Mouse (Mus musculus) gastrocnemius, adult 8-10 months (tissue): Measurements from ENCODE around the gene Hes1. TPM values are rescaled to one million over a fixed set of nuclear protein-coding genes. Genes with fewer than 3 reads are reported as not detected.
A peak's percentile ranks its signal among the peaks of the same experiment; 100 is the strongest.

Source experiments
- DNase-seq, 2 experiments: peaks; one replicate each; pipeline ENCODE4 v3.0.0; 2022; ENCODE audit warnings: low spot score in 2 of 2
- total RNA-seq, 4 experiments: library from RNA; stranded (reverse); gene quantifications; 2 replicates each; pipeline ENCODE4 v1.2.4; 2022

The Hes1 gene
- total RNA-seq, 4 experiments from 2014 or later: 8.9 to 13.4 (median 9.9) TPM

DNA sequence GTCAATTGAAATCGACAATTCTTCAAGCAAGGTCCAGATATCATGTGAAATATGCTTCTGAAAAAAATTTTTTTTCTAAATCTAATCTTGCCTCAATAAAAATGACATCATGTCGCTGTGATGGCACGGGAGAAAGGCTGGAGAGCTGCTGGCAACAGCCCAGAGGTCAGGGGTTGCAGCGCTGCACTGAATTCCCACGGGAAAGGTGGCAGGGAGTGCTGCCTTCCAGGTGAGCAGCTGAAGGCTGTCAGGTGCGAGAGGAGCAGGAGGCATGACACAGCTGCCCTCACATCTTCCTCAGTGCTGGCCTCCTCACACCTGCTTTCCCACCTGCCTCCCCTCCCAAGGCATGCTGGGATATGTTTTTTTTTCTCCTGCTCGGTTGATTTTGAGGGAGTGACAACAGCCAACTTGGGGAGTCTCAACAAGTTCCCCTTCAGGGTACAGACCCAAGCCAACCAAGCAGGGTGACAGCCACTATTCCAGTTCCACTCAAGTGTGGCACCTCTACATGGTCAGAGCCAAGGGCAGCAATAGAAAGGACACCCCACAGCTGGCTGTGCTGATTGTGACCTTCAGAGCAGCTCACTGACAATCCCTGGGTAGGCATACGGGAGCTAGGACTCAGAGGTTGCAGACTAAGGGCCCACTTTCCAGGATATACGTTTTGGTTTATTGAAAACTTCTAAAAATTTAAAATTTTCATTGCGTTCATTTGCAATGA, 13.3 kb upstream of the Hes1 start:
- no peak for DNase-seq

DNA sequence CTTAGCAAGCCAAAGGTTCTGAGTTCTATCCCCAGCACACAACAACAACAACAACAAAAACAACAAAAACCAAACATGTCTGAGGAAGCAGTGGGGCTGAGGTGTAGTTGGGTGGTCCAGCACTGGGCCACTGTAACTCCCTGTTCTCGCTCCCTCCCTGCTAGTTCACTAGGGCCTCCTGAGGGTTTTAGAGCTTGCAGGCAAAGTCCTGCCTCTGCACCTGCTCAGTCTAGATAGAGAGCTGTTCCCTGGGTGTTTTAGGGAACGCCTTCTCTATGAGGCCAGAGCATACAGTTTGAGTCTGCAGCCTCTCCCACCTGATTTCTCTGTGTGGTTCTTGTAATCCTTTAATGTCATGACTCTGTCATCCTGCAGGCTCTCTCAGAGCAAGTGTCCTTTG, 11.9 kb upstream of the Hes1 start:
- no peak for DNase-seq

DNA sequence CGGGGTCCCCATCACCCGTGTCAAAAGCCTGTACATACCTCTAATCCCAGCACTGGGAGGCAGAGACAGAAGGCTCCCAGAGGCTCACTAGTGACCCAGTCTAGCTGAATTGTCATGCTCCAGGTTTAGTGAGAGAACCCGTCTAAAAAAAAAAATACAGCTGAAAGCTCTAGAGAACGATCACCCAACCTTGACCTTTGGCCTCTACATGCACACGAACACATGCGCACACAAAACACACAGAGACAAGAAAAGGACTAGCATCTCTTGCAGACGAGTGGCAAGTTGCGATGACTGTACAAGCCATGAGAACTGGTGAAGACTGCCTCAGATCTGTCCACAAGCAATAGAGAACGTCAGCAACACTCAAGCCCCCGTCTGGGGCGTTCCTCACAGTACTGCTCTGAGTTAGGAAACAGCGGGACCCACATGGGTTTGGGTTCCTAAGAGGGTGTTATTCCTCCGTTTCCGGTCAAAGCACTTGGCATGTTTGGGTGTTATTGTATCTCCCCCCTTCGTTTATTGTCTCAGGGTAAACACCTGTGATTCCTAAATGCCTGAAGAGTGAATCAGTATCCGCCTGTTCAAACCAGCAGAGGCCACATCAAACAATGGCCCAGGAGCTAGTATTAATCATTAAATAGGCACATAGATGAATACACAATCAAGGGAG, 11.2 kb upstream of the Hes1 start:
- no peak for DNase-seq

DNA sequence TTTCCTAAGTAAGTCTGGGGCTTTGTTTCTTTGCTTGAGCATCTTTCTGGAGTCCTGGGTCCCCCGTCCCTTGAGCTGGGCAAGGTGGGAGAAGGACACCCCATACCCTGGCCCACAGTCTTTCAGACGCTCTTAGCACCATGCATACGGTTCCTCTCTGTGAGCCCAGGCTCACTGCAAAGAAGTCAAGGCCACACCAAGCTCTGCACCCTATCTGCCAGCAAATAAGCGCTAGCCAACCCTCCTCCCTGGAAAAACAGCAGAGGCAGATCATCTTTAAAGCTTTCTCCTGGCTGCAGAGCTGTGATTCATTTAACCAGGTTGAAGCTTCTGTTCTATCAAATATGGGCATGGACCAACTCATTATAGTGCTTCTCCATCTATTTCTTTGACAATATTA, 9.6 kb upstream of the Hes1 start:
- DNase-seq: no peak

DNA sequence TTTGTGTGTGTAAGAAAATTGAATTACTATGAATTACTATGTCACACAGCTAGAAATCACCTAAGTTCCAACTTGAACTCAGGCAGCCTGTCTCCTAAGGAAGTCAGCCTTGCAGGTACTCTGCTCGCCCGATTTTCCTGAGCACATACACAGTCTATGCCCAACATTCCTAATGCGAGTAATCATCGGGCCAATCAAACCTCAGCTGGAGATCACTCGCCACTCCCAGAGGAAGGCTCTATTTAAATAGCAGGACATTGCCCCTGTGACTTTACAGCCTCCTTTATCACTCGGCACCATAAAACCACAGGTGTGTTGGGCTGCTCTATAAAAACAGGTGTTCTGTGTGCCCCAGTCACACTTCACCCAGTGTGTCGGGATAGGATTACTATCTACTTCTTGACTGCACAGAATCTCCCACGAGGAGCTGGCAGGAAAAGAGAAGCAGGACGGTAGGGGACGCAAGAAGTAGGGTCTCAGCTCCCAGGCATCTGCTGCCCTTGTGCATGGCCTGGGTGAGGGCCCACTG, 8.8 kb upstream of the Hes1 start:
- DNase-seq: no peak

DNA sequence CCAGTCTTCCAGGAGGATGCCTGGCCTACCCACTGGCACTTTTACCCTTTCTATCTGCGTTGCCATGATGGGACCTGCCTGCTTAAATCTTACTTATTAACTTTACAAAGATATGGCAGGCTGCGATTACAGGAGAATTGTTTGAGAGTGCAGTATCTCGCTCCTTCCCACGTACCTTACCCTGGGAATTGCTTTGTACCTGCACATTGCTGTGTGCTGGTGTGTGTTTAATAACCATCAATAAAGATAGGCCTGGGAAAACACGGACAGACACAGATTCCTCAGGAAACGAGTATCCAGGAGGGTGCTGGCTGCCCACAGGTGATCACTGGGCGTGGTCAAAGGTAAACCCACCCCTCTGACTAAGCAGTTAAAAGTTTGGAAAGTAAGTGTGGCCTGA, 8.3 kb upstream of the Hes1 start:
- DNase-seq: no peak

DNA sequence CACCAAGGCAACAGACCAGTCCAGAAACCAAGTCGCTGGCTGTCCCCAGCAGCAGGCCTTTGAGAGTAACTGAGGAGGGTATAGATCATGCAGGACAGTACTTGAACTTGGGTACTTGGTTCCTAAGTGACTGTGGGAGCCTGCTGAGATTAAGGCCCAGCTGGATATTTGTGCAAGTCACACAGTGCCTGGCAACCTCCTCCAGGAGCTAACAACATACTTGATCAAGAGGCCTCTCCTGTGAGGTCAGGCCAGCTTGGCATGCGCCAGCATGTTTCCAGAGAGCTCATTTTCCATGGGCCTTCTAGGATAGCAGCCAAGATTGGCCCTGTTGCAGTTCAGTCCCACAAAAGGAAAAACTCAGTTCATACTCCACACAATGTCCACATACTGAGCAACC, 7.3 kb upstream of the Hes1 start:
- DNase-seq: peak in 1 of 2 experiments; percentile 48

DNA sequence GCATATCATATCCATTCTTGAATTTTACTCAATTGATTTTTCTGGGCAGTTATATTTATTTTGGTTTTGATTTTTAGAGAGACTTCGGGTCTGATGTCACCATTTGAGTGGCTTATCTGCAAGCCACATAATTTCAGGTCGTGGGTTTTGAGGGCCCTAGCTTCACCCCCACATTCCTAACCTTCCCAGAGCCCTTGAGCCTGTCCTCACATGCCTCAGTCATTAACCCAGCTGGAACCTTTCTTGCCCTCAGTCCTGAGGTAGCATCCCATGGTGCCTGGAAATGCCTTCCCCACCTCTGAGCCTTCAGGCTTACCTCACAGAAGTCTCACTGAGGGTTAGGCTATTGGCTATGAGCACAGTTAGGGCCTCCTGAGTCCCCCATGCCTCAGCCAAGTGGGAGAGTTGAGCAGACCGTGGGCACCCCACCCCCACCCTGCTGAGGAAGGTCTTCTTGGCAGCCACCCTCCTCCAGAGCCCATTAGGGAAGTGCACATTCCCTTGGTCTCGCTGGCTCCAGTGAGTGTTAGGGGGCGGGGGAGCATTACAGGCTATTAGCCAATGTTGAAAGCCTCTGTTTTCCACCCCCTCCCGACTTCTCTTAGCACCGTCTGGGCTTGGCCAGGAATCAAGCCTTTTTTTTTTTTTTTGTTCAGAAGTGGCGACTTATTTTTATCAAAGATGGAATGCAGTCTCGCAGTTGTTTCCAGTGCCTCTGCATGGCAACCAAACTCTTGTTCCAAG, 5.0 kb upstream of the Hes1 start:
- no peak for DNase-seq

DNA sequence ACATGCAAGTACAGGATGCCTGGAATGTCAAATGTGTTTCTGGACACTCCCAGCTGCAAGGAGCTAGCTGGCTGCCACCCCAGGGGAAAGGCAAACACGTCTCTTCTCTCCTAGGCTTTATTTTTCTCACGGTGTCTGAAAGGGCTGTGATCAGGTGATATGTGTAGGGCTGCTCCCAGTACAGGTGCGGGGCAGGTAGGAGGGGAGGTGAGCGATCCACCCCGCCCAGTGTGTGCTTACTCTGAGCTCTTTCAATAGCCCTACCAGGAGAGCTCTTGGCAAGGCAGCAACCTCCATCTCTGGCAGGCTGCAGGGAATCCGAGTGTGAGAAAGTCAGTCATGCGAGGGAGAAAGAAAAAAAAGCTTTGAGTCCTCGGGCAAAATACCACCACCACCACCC, 3.8 kb upstream of the Hes1 start:
- DNase-seq: no peak

DNA sequence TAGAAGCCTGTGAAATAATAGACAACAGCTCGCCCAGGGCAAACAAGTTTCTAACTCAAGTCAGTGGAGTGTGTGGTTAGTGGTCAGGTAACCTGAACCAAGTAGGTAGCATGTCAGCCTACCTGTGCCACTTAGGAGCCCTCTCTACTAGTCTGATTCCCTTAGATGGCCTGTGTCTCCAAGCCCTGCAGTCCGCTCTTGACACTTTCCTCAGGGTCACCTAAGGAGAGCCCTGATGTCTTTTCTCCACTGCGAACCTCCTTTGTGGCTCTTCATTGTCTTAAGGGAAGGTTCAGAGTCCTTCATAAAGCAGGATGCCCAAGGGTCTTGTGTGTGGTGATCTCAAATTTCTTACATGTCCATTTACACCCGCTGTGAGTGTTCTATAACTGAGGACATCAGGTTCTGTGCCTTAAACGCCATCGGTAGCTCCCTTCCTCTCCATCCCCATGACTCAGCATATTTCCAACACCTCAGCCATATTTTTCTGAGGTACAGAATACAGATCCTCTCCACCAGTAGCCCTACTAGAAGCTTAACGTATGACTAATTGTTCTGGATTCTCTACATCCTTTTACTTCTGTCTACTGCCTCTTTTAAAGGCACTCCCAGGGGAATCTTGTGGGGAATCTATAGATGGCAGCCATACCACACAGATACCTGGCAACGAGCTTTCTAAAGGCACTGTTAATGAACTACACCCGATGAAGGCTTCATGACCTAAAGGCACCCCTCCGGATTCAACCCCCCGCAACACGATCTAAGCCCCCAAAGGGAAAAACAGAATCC, 1.7 kb upstream of the Hes1 start:
- DNase-seq: no peak

DNA sequence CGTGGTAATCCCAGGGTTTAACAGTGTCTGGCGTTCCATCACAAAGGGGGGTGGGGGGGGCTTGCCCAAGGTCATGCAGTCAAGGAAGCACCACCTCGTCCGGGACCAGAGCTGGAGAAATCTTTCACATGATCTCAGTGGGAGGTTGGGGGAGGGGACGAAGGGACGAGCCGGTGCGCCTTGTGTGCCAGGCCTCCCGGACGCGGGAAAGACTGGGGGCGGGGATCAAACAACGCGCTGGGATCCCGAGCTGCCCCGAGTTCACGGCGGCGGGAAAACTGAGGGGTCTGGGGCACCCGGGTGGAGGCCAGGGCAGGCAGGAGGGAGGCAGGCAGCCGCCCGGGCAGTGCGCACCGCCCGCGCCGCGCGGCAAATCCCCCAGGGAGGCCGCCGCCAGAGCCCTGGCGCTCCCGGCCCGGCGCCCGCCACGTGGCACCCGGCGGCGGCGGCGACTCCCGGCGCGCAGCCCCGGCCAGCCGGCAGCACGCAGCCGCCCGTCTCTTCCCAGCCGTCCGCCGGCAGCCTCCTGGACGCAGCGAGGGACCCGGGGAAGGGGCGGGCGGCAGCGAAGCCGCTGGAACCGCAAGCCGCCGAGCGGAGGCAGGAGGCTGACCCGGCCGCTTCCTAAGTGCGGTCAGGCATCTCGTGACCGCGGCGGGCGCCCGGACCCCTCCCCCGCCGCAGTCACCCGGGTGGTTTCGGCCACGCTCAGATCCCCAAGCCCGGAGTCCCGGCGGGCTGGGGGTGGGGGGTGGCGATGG, 883 bp upstream of the Hes1 start:
- DNase-seq: peak; percentile 56 to 60

DNA sequence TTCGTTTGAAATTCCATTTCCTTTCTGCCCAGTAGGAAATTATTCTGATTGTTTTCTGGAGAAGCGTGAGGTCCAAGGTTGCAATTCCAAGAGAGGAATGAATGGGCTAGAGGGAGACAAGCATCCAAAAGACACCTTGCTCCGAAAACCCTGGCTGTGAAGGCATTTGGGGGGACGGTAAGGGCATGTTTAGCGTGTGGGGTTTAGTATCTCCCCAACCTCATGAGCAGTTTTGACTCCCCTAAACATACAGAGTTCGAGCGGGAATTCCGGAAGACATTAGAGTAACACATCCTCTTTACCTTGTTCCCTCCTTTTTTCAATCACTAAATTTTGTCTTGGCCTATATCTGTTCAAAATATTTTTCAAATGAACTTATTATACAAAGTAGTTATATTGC, 429 bp downstream of the Hes1 start:
- no peak for DNase-seq

DNA sequence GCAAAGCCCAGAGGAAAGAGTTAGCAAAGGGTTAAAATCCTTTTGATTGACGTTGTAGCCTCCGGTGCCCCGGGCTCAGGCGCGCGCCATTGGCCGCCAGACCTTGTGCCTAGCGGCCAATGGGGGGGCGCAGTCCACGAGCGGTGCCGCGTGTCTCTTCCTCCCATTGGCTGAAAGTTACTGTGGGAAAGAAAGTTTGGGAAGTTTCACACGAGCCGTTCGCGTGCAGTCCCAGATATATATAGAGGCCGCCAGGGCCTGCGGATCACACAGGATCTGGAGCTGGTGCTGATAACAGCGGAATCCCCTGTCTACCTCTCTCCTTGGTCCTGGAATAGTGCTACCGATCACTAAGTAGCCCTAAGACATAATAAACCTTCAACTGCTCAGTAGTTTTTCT, 893 bp downstream of the Hes1 start:
- DNase-seq: peak; percentile 93 to 94

DNA sequence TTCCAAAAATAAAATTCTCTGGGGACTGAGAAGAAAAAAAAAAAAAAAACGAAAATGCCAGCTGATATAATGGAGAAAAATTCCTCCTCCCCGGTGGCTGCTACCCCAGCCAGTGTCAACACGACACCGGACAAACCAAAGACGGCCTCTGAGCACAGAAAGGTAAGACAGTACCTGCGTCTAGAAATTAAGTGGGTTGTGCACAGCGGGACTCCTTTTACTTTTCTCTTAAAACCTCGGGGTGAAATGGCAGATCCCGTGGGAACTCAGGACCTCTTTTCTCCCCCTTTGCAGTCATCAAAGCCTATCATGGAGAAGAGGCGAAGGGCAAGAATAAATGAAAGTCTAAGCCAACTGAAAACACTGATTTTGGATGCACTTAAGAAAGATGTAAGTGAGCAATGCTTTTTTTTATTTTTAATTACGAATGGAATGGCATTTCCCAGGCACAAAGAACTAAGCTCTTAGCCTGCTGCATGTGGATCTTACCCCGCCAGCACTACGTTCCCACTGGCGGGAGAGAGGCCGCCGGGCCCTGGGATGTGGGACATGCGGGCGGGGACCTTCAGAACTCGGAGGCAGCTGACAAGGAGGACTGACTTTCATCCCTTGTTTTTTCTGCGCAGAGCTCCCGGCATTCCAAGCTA, 1.5 kb downstream of the Hes1 start:
- DNase-seq: no peak

DNA sequence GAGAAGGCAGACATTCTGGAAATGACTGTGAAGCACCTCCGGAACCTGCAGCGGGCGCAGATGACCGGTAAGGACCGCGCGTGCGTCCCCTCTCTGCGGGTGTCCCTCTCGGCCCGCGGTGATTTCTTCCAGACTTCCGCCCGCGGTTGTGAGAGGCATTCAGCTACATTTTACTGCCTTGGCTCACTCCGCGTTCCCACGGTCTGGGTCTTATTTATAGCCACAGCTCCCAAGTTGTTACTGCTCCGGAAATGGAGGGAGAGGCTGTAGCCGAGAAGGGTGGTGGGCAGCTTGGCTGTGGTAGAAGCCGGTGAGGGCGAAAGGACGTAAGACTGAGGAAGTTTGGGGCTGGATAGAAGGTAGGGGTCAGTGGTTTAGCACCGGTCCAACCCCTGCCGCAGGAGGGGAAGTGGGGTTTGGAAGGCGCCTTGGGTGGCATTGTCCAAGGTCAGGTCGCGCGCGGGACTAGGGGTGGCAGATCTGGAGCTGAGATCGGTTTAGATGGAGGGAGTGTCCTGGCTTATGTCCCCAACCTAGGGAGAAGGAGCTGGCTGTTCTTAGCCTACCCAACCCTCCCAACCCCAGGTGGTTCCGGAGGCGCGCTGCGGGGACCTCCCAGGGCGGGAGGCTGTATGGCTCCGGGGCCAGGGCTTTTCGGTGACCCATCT, 2.1 kb downstream of the Hes1 start:
- peak; percentile 48 to 67 for DNase-seq

DNA sequence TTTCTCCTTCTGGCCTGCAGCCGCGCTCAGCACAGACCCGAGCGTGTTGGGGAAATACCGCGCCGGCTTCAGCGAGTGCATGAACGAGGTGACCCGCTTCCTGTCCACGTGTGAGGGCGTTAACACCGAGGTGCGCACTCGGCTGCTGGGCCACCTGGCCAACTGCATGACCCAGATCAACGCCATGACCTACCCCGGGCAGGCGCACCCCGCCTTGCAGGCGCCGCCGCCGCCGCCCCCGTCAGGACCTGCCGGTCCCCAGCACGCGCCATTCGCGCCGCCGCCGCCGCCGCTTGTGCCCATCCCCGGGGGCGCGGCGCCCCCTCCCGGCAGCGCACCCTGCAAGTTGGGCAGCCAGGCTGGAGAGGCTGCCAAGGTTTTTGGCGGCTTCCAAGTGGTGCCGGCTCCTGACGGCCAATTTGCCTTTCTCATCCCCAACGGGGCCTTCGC, 2.7 kb downstream of the Hes1 start:
- peak; percentile 84 to 86 for DNase-seq

DNA sequence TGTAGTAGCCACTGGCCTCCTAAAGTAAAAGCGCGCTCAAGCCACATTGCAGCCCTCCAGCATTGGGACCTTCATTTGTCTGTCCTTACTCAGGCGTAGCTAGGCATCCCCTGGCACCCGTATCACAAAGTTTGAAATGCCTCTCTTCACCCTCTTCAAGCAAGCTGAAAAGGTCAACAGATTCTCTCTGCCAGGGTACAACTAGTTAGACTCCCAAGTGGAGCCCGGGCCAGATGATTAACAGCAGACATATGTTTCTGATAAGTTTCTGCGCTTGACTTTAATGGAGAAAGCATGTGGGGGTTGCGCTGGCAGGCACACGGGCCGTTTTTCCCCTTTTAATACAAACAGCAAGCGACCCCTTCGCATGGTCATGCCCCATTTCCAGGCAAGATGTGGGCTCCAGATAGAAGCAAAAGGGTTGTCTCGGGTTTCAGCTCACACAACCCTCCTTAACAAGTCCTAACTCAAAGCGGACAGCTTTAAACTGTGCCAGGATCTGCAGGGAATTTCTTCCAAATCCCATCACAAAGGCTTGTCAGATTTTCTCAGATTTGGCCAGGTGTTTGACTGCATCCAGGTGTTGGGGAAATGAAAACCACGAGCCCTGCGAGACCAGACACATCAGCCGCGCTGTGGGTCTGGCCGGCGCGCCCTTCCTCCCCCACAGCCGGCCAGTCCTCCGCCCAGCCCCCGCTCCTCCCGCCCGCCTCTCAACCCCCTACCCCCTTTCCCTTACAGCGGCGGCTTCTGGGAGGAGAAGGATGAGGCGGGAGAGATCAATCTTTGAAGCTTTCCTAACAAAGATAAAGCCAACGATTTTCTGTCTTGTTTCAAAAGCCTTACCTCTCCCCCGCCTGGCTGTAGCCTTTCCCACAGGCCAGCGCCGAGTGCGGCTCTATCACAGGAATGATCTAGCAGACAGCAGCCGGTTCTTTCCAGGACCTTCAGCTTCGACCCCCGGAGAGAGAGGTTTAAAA, 4.1 kb downstream of the Hes1 start:
- no peak for DNase-seq

DNA sequence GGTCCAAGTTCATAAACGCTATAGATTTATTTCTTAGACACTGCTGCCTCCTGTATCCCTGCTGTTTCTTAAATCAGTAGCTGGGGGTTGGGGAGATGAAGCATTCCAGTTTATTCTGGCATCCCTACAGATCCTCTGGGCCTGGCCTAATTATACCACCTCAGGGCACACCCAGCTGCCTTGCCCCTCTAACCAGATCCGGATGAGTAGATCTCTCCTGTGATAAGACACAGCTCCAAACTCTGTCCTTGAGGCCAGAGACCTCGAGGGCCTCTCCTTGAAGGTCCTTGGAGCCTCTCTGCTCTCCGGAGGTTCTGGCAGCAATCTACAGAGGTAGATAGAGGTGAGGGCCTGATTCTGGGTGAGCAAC, 5.4 kb downstream of the Hes1 start:
- peak in 1 of 2 experiments; percentile 20 for DNase-seq
